Mouse (Mus musculus) MN1 (cell line): ENCODE results near the gene Dnah7c.
"Not testable (repeated sequence)": the region's sequence is repeated elsewhere in the genome, so short reads cannot be mapped to it uniquely, and the experiment has no call there.

Experiments
- DNase-seq: peaks from one replicate; pipeline ENCODE4 v3.0.0-alpha.2; 2016; ENCODE audit warnings: low spot score

The Dnah7c gene

GRCm38 (mm10) chr1:46729731-46730130, 304.3 kb downstream of the Dnah7c start:
- not testable (repeated sequence) for DNase-seq

GRCm38 (mm10) chr1:46733405-46734106, 308.2 kb downstream of the Dnah7c start:
- DNase-seq, result not testable (repeated sequence)

- not testable (repeated sequence) for DNase-seq
These were observed 309.1 kb downstream of the Dnah7c start for GRCm38 (mm10) chr1:46734455-46734854.

GRCm38 (mm10) chr1:46764600-46764999, 339.2 kb downstream of the Dnah7c start:
- DNase-seq, result not testable (repeated sequence)

- DNase-seq, result not testable (repeated sequence)
These were observed 343.9 kb downstream of the Dnah7c start for GRCm38 (mm10) chr1:46769318-46769717.

GRCm38 (mm10) chr1:46770077-46770695, 344.8 kb downstream of the Dnah7c start:
- not testable (repeated sequence) for DNase-seq

- DNase-seq, result not testable (repeated sequence)
These were observed 356.8 kb downstream of the Dnah7c start for GRCm38 (mm10) chr1:46782227-46782626.

- DNase-seq, result no peak
These were observed 379.7 kb downstream of the Dnah7c start for GRCm38 (mm10) chr1:46805074-46805473.

- DNase-seq, result not testable (repeated sequence)
These were observed 383.2 kb downstream of the Dnah7c start for GRCm38 (mm10) chr1:46808630-46809029.

- DNase-seq, result no peak
These were observed 392.5 kb downstream of the Dnah7c start for GRCm38 (mm10) chr1:46817934-46818333.

- DNase-seq, result no peak
These were observed 397.0 kb downstream of the Dnah7c start for GRCm38 (mm10) chr1:46822256-46822972.

- DNase-seq, result no peak
These were observed 404.9 kb downstream of the Dnah7c start for GRCm38 (mm10) chr1:46830066-46830843.

GRCm38 (mm10) chr1:46831927-46832326, 406.5 kb downstream of the Dnah7c start:
- no peak for DNase-seq

GRCm38 (mm10) chr1:46843406-46843805, 418.0 kb downstream of the Dnah7c start:
- DNase-seq, result no peak

GRCm38 (mm10) chr1:46844281-46844680, 418.9 kb downstream of the Dnah7c start:
- no peak for DNase-seq

GRCm38 (mm10) chr1:46845221-46845620, 419.8 kb downstream of the Dnah7c start:
- no peak for DNase-seq

GRCm38 (mm10) chr1:46849758-46850157, 424.4 kb downstream of the Dnah7c start:
- peak; percentile 88 for DNase-seq

GRCm38 (mm10) chr1:46851586-46851985, 426.2 kb downstream of the Dnah7c start:
- DNase-seq, result no peak

- no peak for DNase-seq
These were observed 426.8 kb downstream of the Dnah7c start for GRCm38 (mm10) chr1:46852216-46852599.

GRCm38 (mm10) chr1:46852600-46853272, 427.3 kb downstream of the Dnah7c start:
- peak; percentile 94 for DNase-seq

GRCm38 (mm10) chr1:46853317-46854035, 428.1 kb downstream of the Dnah7c start:
- peak; percentile 99 for DNase-seq
